Mouse (Mus musculus): Measurements from ENCODE around the gene Dydc2.
A peak's percentile ranks its signal among the peaks of the same experiment; 100 is the strongest.

The Dydc2 gene

GRCm38 (mm10) chr14:41035146-41035798 is 33.7 kb downstream of the Dydc2 start:
- DNase-seq: peak; percentile 54

GRCm38 (mm10) chr14:41033135-41034110 is 35.6 kb downstream of the Dydc2 start:
- DNase-seq: peak; percentile 91

- no peak for DNase-seq
Measured at GRCm38 (mm10) chr14:41030989-41031513, 38.0 kb downstream of the Dydc2 start.

DNA sequence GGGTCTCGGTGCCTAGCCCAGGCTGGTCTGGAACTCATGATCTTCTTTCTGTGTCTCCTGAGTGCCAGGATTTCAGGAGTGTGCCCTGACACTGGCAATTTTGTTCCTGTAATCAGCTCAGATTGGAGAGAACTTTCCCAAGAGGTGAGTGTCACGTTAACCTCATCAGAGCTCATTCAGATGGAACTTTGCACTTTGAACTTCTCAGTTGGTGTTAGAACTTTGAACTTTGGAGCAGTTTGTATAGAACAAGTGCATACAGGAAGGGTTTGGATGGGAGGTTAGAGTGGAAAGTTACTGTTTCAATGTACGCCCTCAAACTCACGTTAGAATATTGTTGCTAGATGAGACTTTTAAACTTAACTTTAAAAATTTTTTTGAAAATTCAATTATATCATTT is 39.7 kb downstream of the Dydc2 start:
- no peak for DNase-seq

DNA sequence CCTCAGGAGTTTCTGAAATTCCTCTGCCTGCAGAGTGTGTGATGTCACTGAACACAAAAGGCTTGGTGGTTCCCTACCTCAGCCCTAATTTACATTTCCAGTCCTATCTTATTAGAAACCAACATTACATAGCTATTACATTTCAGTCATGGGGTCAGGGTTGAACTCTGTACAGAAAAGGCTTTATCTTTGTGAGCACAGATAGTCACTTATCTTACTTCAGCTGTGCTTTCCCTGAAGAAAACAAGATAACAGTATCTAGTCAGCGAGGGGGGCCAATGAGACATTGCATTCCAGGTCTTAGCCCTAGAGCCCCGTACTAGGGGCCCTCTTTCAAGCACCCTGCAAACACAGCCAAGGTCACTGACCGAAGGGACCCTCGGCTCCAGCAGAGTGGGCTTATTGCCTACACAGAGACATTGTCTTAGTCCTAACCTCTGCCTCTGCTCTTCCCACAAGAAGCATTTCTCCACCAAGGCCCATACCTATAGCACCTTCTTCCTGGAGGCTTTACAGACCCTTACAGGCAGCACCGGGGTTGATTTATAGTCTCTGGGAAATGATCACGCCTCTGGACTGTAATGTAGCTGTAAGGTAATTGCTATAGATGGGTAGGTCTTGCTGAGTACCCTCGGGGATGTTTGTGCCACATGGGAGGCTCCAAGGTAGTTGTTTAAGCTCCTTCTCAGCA is 43.3 kb downstream of the Dydc2 start:
- no peak for DNase-seq

DNA sequence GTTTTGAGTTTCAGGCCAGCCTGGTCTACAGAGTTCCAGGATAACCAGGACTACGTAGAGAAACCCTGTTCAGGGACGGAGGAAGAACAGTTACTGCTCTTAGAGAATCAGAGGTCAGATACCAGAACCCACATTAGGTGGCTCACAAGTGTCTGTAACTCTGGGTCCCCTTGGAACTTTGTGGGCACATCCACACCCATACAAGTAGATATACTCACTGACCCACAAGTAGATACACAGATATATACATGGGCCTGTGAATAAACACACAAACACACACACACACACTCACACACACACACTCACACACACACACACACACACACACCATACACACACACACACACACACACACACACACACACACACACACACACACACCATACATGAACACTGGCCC is 43.9 kb downstream of the Dydc2 start:
- DNase-seq: no peak

DNA sequence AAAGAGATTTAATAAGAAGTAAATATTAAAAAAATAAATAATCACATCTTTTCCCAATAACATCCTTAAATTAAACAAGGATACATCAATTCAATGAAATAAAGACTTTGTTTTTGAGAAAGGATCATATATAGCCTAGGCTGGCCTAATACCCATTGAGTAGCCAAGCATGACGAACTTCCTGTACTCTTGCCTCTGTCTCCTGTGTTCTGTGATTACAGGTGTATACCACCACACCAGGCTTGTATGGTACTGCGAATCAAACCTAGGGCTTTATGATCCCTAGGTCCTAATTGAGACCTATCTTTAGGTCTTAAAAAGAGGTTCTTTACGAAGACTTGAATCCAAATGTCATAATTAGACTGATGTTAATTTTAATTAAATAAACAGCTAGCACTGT is 47.8 kb downstream of the Dydc2 start:
- no peak for DNase-seq

- no peak for DNase-seq
Measured at GRCm38 (mm10) chr14:41017460-41017859, 51.5 kb downstream of the Dydc2 start.

DNA sequence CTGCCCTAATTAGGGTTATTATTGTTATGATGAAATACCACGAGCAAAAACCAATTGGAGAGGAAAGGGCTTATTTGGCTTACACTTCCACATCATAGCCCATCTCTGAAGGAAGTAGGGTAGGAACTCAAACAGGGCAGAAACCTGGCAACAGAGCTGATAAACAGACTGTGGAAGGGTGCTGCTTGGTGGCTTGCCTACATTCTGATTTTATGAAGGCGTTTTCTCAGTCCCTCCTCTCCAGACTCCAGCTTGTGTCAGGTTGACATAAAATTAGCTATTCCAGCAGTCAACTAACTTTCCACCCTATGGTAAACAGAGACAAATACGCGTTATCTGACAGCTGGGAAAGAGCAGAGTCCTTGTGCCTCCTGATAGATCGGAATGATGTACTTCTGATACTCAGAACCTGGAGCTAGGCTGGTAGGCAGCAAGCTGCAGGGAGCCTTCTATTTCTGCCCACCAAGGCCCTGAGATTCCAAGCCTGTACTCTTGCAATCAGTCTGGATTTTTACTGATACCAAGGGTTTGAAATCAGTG is 54.2 kb downstream of the Dydc2 start:
- no peak for DNase-seq

DNA sequence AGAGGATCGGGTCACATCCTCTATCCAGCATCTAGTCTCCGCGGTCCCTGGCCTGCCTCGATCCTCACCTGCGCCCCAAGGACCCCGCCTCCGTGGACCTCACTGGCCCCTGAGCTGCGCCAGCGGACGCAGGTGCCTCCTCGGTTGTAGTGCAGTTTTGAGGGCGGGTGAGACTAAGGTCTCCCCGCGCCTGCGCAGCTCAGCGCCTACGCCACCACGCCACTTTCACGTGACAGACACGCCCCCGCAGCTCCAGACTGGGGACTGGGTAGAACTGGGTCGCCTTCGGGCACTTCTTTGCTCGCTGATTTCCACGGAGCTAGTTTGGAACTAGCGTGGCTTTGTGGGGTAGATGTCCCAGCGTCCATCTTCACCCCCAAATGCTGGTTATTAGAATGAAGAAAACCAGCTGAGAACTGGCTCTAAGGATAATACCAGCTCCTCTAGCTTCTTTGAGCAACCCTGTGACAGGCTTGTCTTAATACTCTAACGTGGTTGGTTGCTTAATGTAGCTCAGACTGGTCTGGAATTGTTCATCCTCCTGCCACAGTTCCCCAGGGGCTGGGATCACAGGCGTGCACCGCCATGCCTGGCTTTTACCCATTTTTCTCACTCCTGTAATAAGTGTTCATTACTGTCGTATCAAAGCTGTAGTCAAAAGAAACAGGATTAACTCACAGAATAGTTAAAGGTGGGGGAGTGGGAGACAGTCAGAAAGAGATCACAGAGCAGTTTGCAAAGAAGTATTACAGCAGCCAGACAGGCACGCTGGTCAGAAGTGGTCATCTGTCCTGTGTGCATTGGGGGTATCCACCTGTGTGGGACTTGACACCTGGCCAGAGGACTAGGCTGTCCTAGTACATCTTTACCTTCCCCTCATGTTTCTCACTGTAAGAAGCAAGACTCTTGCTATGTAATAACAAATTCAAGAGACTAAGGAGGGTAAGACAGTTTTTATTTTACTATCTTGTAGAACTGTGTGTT is 55.1 kb downstream of the Dydc2 start, which contains the start of gene Fam213a:
TSS of gene Fam213a (minus strand) at position 159 of the 984 bp plus-strand sequence.
- peak; percentile 89 for DNase-seq

- DNase-seq: no peak
Measured at GRCm38 (mm10) chr14:41013143-41013542, 55.9 kb downstream of the Dydc2 start.

DNA sequence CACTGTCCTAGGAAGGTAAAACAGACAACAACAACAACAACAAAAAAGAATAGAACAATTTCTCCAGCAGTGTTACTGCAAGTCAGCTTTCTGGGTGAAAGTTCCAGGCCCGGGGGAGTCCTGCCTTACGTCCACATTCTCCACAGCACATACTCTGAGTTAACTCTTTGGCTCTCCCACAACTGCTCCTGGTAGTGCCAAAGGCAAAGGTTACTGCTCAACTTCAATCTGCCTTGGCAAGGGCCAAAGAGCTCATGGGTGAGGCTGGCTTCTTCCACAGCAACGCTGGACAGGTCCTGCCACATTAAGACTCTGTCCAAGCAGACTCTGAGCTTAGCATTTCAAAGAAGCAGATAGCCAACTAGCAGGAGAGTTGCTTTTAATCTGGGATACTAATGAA is 57.1 kb downstream of the Dydc2 start:
- no peak for DNase-seq

- peak; percentile 16 for DNase-seq
Measured at GRCm38 (mm10) chr14:41008138-41008537, 60.9 kb downstream of the Dydc2 start.

DNA sequence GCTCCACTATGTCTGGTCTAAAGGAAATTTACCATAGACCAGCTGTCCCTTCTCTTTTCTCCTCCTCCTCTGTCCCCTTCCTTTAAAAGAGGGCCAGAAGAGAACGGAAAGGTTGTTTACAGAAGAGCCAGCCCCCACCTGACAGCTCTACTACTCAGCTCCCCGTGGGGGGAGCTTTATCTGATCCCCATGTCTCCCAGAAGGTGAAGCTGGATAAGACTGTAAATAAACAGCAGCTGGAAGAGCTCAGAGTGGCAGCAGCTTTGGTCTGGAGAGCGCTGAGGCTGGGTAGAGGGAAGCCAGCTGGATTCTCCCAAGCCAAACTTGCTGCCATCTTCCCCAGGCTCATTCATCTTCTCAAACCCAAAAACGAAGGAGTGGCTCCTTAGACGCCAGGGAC is 61.4 kb downstream of the Dydc2 start:
- DNase-seq: no peak

GRCm38 (mm10) chr14:41006899-41007298 is 62.1 kb downstream of the Dydc2 start:
- DNase-seq: no peak

- DNase-seq: no peak
Measured at GRCm38 (mm10) chr14:41006263-41006662, 62.7 kb downstream of the Dydc2 start.

DNA sequence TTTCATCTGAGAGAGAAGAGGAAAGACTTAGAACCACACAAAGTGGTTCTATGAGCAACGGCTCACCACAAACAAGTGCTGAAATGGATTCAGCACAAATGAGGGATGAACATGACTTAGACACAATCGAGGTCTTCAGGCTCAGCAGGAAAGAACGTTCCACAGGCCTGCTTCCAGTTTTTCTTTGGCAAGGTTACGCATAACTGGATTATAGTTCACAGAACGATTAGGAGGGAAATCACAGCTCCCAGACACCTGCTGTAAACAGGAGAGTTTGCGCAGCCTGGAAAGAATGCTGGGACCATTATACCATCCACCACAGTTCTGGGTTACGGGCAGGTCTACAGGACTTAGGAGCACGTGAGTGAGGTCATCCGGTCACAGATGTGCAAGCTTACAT is 63.3 kb downstream of the Dydc2 start:
- no peak for DNase-seq

DNA sequence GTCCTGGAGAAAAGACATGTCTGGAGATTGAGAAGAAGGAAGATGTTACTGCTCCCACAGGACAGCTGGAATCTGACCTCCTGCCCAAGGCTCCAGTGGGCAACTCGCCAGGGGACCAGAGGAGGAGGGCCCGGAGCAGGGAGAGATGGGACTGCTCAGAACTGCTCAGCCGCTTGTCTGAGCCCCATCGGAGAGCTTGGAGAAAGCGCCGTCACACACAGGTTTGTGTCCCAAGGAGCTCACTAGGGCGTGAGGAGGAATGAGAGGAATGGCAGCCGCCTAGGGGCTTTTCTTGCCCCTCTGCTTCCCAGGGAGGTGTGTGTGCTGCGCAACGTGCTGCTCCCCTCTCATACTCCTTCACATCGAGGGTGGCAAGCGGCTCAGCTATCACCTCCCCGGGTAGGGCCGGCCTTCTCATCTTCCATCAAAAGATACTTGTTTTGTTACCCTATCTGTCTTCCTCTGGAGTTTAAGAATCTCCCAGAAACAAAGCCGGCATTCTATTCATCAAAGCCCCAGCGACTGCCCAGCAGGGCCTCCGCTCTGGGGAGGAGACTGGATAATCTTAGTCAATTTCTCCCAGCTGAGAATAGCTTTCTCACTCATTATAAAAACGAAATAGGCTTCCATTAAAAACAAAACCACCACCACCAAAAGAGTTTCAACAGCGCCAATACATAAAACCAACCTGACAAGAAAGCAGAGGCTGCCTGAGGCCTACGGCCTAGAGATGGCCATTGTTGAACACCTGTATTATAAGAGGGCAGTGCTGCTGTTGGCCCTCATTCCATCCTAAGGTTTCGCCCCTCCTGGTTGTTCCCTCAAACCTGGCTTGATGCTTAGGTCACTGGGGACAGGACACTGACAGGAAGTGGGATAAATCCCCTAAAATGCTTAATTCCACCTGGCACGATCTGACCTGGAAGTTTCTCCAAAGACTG is 64.5 kb downstream of the Dydc2 start:
- DNase-seq: peak; percentile 39

DNA sequence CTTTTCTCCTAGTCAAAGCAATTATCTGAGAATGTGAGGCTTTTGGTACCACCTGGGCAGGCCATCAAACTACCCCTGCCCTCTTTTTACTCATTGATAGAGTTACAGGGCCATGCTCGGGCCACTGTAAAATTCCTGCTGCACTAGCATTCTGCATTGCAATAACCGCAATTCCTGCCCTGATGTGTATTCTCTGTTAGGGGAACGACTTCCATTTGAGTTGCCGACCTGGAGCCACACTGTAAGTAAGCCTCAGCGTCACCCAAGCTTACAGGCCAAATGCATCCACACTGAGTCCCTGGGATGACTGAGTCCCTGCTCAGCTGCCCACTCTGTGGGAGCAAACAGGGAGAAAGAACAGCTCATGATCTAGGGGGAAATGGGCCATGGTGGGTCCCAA is 67.4 kb downstream of the Dydc2 start:
- DNase-seq: no peak

DNA sequence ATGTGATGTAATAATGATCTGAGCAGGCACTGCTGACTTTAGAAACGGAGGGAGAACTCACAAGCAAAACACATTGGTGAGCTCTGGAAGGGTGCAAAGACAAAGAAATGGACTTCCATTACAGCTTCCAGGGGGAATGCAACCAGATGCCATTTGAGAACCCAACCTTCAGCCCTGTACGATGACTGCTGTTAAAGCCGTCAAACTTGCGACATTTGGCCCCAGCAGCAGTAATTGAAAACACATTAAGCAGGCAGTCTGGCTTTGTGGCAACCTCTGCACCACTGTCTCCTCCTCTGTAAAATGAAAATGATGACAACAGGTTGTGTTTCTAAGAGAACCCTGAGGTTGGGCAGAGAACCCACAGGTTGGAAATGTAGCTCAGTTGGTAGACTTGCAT is 68.2 kb downstream of the Dydc2 start:
- no peak for DNase-seq
